Mouse (Mus musculus): ENCODE results near the gene Cpne2. TPM values are rescaled to one million over a fixed set of nuclear protein-coding genes. Genes with fewer than 3 reads are reported as not detected.

Cpne2 gene
- total and polyA plus RNA-seq, 2 experiments from 2014 or later = 3.7 to 11.7 TPM

- TF ChIP-seq CTCF (IDR thresholded peaks at IDR 0.05; ENCODE audit: low read depth) (no peak), EP300 (IDR thresholded peaks at IDR 0.05; ENCODE audit: low read depth) (no peak)
- Histone ChIP-seq H3K9ac (replicated peaks; ENCODE audit: low read depth, low read length) (no peak overlapping the region), H3K4me2 (ENCODE audit: low read depth, low read length) (no peak overlapping the region), H3K27ac (ENCODE audit: low read depth) (no peak overlapping the region), H3K4me1 (ENCODE audit: control insufficient read depth, insufficient read depth) (peaks cover 18% of the 10 kb centered on the region), H3K9me3 (replicated peaks; ENCODE audit: control insufficient read depth, low read length) (no peaks in the 10 kb centered on the region), H3K27me3 (ENCODE audit: control insufficient read depth, insufficient read depth, low read length) (no peaks in the 10 kb centered on the region), H3K4me3 (ENCODE audit: low read depth, low read length) (no peak overlapping the region), H3K36me3 (replicated peaks; ENCODE audit: control insufficient read depth, insufficient read depth, low read length) (no peaks in the 10 kb centered on the region)
- ATAC-seq (ENCODE audit: insufficient read depth, low read depth) (no peak), DNase-seq (ENCODE audit: low spot score) (no peak)
- 76% methylated on average over 2 of the region's 2 CpGs for WGBS
Observed at GRCm38 (mm10) chr8:94604030-94604429, 71.2 kb downstream of the Cpne2 start.

- Histone ChIP-seq H3K4me1 (ENCODE audit: control insufficient read depth, insufficient read depth) (peaks cover 8% of the 10 kb centered on the region; the same call in 1 of the 2 replicates), H3K4me2 (ENCODE audit: low read depth, low read length) (no peak overlapping the region), H3K4me3 (ENCODE audit: low read depth, low read length) (no peak overlapping the region), H3K27ac (ENCODE audit: low read depth) (no peak overlapping the region), H3K9me3 (replicated peaks; ENCODE audit: control insufficient read depth, low read length) (no peaks in the 10 kb centered on the region), H3K9ac (replicated peaks; ENCODE audit: low read depth, low read length) (no peak overlapping the region), H3K36me3 (replicated peaks; ENCODE audit: control insufficient read depth, insufficient read depth, low read length) (no peaks in the 10 kb centered on the region), H3K27me3 (ENCODE audit: control insufficient read depth, insufficient read depth, low read length) (no peaks in the 10 kb centered on the region)
- ATAC-seq (ENCODE audit: insufficient read depth, low read depth) (no peak), DNase-seq (ENCODE audit: low spot score) (no peak)
- TF ChIP-seq EP300 (IDR thresholded peaks at IDR 0.05; ENCODE audit: low read depth) (no peak), CTCF (IDR thresholded peaks at IDR 0.05; ENCODE audit: low read depth) (no peak)
- 89% methylated on average over 5 of the region's 5 CpGs for WGBS
Observed at GRCm38 (mm10) chr8:94607064-94607463, 74.3 kb downstream of the Cpne2 start.

Small RNA genes within 50 kb of the gene (microRNA-seq; reads per million reads assigned to microRNA genes)
- not detected for gene Mir7072

Other genes starting within 250 kb of the Cpne2 start
- 0.58 TPM in 1 of 2 replicates, not detected in the other for gene Slc12a3, start 203.8 kb upstream of the Cpne2 start, total RNA-seq (2014; rRNA removed; ENCODE audit: low replicate concordance)
- 0.07 and 0.14 TPM in 2 replicates for gene Slc12a3, start 203.8 kb upstream of the Cpne2 start, polyA plus RNA-seq (2015; fragmentation: Nextera tagmentation; extraction: Ambion mirVana)
- 177 and 179 TPM in 2 replicates for gene Herpud1, start 146.6 kb upstream of the Cpne2 start, total RNA-seq (2014; rRNA removed; ENCODE audit: low replicate concordance)
- gene Herpud1, start 146.6 kb upstream of the Cpne2 start, polyA plus RNA-seq (2015; fragmentation: Nextera tagmentation; extraction: Ambion mirVana) = 131 and 159 TPM in 2 replicates
- 3.1 and 3.5 TPM in 2 replicates for gene Nlrc5, start 98.6 kb upstream of the Cpne2 start, total RNA-seq (2014; rRNA removed; ENCODE audit: low replicate concordance)
- gene Nlrc5, start 98.6 kb upstream of the Cpne2 start, polyA plus RNA-seq (2015; fragmentation: Nextera tagmentation; extraction: Ambion mirVana) = 0.11 and 0.51 TPM in 2 replicates
- 13.6 and 22.7 TPM in 2 replicates for gene Rspry1, start 68.9 kb downstream of the Cpne2 start, total RNA-seq (2014; rRNA removed; ENCODE audit: low replicate concordance)
- gene Rspry1, start 68.9 kb downstream of the Cpne2 start, polyA plus RNA-seq (2015; fragmentation: Nextera tagmentation; extraction: Ambion mirVana) = 15.8 and 16.9 TPM in 2 replicates
- 13.9 and 17.4 TPM in 2 replicates for gene Fam192a, start 69.0 kb downstream of the Cpne2 start, total RNA-seq (2014; rRNA removed; ENCODE audit: low replicate concordance)
- 30.4 and 37.9 TPM in 2 replicates for gene Fam192a, start 69.0 kb downstream of the Cpne2 start, polyA plus RNA-seq (2015; fragmentation: Nextera tagmentation; extraction: Ambion mirVana)
- gene Arl2bp, start 133.6 kb downstream of the Cpne2 start, total RNA-seq (2014; rRNA removed; ENCODE audit: low replicate concordance) = 160 and 223 TPM in 2 replicates
- 110 and 125 TPM in 2 replicates for gene Arl2bp, start 133.6 kb downstream of the Cpne2 start, polyA plus RNA-seq (2015; fragmentation: Nextera tagmentation; extraction: Ambion mirVana)
- gene Pllp, start 163.3 kb downstream of the Cpne2 start, total RNA-seq (2014; rRNA removed; ENCODE audit: low replicate concordance) = 1.7 and 5.0 TPM in 2 replicates
- 0.21 and 0.36 TPM in 2 replicates for gene Pllp, start 163.3 kb downstream of the Cpne2 start, polyA plus RNA-seq (2015; fragmentation: Nextera tagmentation; extraction: Ambion mirVana)
- gene Ccl22, start 212.6 kb downstream of the Cpne2 start, total RNA-seq (2014; rRNA removed; ENCODE audit: low replicate concordance) = 1.7 TPM in 1 of 2 replicates, not detected in the other
- gene Ccl22, start 212.6 kb downstream of the Cpne2 start, polyA plus RNA-seq (2015; fragmentation: Nextera tagmentation; extraction: Ambion mirVana) = not detected in 2 replicates
- 2.3 and 6.2 TPM in 2 replicates for gene Cx3cl1, start 239.0 kb downstream of the Cpne2 start, total RNA-seq (2014; rRNA removed; ENCODE audit: low replicate concordance)
- gene Cx3cl1, start 239.0 kb downstream of the Cpne2 start, polyA plus RNA-seq (2015; fragmentation: Nextera tagmentation; extraction: Ambion mirVana) = 3.3 and 4.1 TPM in 2 replicates